ENCODE assay signal across 8 mouse cellular contexts in genomic region chr2:181602367-181602766, GRCm38 (mm10). TPM values are rescaled to one million over a fixed set of nuclear protein-coding genes. Genes with fewer than 3 reads are reported as not detected.
DNase-seq lines count a peak whose midpoint lies in the region; ATAC-seq and TF ChIP-seq lines count a peak whose summit lies in the region.

No protein-coding gene starts in this region.

- in situ Hi-C loops in CH12.LX (cut with MboI; ENCODE audit: low pct_ligation_motif_present, low pct_unique_long_range_greater_than_20kb, low sequenced_read_pairs) = no loop called here

- TF ChIP-seq CTCF in CH12.LX (conservative IDR thresholded peaks at IDR 0.05 in 1 of 2, IDR thresholded peaks at IDR 0.05 in 1 of 2; ENCODE audit: low read depth in 2 of 2, low read length in 2 of 2) = no peak
- no peak for TF ChIP-seq CTCF in liver, embryonic 14.5 days (IDR thresholded peaks at IDR 0.05; ENCODE audit: low read depth)

- no peak overlapping the region for H3K27ac ChIP-seq in heart, embryonic 12.5 days (ENCODE audit: poor library complexity, severe bottlenecking)
- H3K27ac ChIP-seq in CH12.LX (ENCODE audit: insufficient read depth, low read depth) = no peak overlapping the region
- H3K27ac ChIP-seq in forebrain, embryonic 15.5 days (replicated peaks) = no peak overlapping the region
- H3K27ac ChIP-seq in liver, embryonic 14.5 days = no peak overlapping the region

- 66% methylated on average over 4 of the region's 4 CpGs for WGBS in heart, embryonic 12.5 days
- 77% methylated on average over 4 of the region's 4 CpGs for WGBS in forebrain, embryonic 15.5 days
- 42% methylated on average over 4 of the region's 4 CpGs for WGBS in liver, embryonic 14.5 days (ENCODE audit: insufficient replicate concordance)

- no peak for TF ChIP-seq POLR2A in CH12.LX (IDR thresholded peaks at IDR 0.05; ENCODE audit: low read depth, low read length)

- no peak for ATAC-seq in heart, embryonic 12.5 days (ENCODE audit: insufficient number of reproducible peaks, low FRiP score)
- ATAC-seq in forebrain, embryonic 15.5 days (replicated peaks) = no peak
- ATAC-seq in liver, embryonic 14.5 days (ENCODE audit: insufficient read depth) = no peak

- no peak for TF ChIP-seq EP300 in CH12.LX (IDR thresholded peaks at IDR 0.05; ENCODE audit: low read length)
- TF ChIP-seq EP300 in liver, embryonic 14.5 days (IDR thresholded peaks at IDR 0.05; ENCODE audit: low read depth) = no peak

- H3K27me3 ChIP-seq in heart, embryonic 12.5 days (replicated peaks) = no peaks in the 10 kb centered on the region
- H3K27me3 ChIP-seq in CH12.LX (replicated peaks) = peaks cover 16% of the 10 kb centered on the region
- H3K27me3 ChIP-seq in forebrain, embryonic 15.5 days = no peaks in the 10 kb centered on the region
- H3K27me3 ChIP-seq in liver, embryonic 14.5 days (ENCODE audit: control insufficient read depth, insufficient read depth, low read length) = peaks cover 14% of the 10 kb centered on the region

- H3K4me2 ChIP-seq in heart, embryonic 12.5 days = peak overlapping the region; percentile 80
- H3K4me2 ChIP-seq in CH12.LX (ENCODE audit: insufficient read depth, low read depth, poor library complexity, severe bottlenecking) = peak overlapping the region; percentile 95; the same call in 1 of the 2 replicates
- H3K4me2 ChIP-seq in forebrain, embryonic 15.5 days (replicated peaks) = peak overlapping the region; percentile 66; the same call in 1 of the 2 replicates
- peak overlapping the region; percentile 94 for H3K4me2 ChIP-seq in liver, embryonic 14.5 days (ENCODE audit: low read depth)

- intact Hi-C loops in heart, postnatal 10 days (cut with DNase I) = loop anchor here (10.0 kb wide), 1 partner anchor 262 kb away; the partner anchor contains the start of gene Polr3k

- no peak for DNase-seq in heart, postnatal 10 days
- DNase-seq in CH12.LX (ENCODE audit: extremely low read depth) = no peak
- no peak for DNase-seq in liver, embryonic 14.5 days (ENCODE audit: low read depth in 3 of 3, low spot score in 3 of 3)
- no peak for DNase-seq in ovary, postnatal 10 days (ENCODE audit: low spot score)
- no peak for DNase-seq in spleen, postnatal 4 days (ENCODE audit: low spot score in 2 of 2)
- no peak for DNase-seq in layer of hippocampus, postnatal 25 days (ENCODE audit: extremely low spot score in 1 of 2, low spot score in 1 of 2)

- H3K9me3 ChIP-seq in heart, embryonic 12.5 days (replicated peaks) = no peaks in the 10 kb centered on the region
- no peaks in the 10 kb centered on the region for H3K9me3 ChIP-seq in CH12.LX (replicated peaks; ENCODE audit: low read length)
- H3K9me3 ChIP-seq in forebrain, embryonic 15.5 days = no peaks in the 10 kb centered on the region
- no peaks in the 10 kb centered on the region for H3K9me3 ChIP-seq in liver, embryonic 14.5 days (ENCODE audit: control insufficient read depth, low read length)

- dilution Hi-C loops in CH12.LX (cut with MboI; ENCODE audit: extremely low pct_ligation_motif_present, extremely low pct_unique_long_range_greater_than_20kb, low sequenced_read_pairs) = no loop called here

- peak overlapping the region; percentile 94 for H3K4me3 ChIP-seq in heart, embryonic 12.5 days
- no peak overlapping the region for H3K4me3 ChIP-seq in CH12.LX (replicated peaks in 1 of 3; ENCODE audit: low read depth in 2 of 3, low read length in 2 of 3, poor library complexity in 1 of 3)
- H3K4me3 ChIP-seq in forebrain, embryonic 15.5 days = no peak overlapping the region; the same call in 1 of the 2 replicates
- H3K4me3 ChIP-seq in liver, embryonic 14.5 days (ENCODE audit: insufficient read depth in 1 of 2, low read depth in 2 of 2, low read length in 2 of 2) = peak overlapping the region in 1 of 2 experiments; percentile 89; a peak in 2 of 4 replicates

- peaks cover 17% of the 10 kb centered on the region for H3K79me2 ChIP-seq in CH12.LX (replicated peaks; ENCODE audit: control insufficient read depth, extremely low read depth, insufficient read depth, poor library complexity, severe bottlenecking)

- H3K9ac ChIP-seq in heart, embryonic 12.5 days = peak overlapping the region; percentile 94; the same call in 1 of the 2 replicates
- H3K9ac ChIP-seq in CH12.LX (ENCODE audit: insufficient read depth, low read depth) = peak overlapping the region; percentile 91
- H3K9ac ChIP-seq in forebrain, embryonic 15.5 days (replicated peaks) = 0 out of 2 replicates have a peak overlapping the region, but pooled peaks have one; percentile 83
- H3K9ac ChIP-seq in liver, embryonic 14.5 days (replicated peaks) = peak overlapping the region; percentile 89; the same call in 1 of the 2 replicates

- TF ChIP-seq RAD21 in CH12.LX (IDR thresholded peaks at IDR 0.05; ENCODE audit: low read depth, low read length) = no peak

- peaks cover 14% of the 10 kb centered on the region for H3K4me1 ChIP-seq in heart, embryonic 12.5 days (replicated peaks)
- peaks cover 7 to 35% of the 10 kb centered on the region in 2 experiments; a peak in 3 of 4 replicates for H3K4me1 ChIP-seq in CH12.LX (ENCODE audit: control insufficient read depth in 1 of 2, insufficient read depth in 2 of 2)
- H3K4me1 ChIP-seq in forebrain, embryonic 15.5 days = peaks cover 41% of the 10 kb centered on the region
- peaks cover 14 to 21% of the 10 kb centered on the region in 2 experiments; a peak in 3 of 4 replicates for H3K4me1 ChIP-seq in liver, embryonic 14.5 days (replicated peaks; ENCODE audit: control insufficient read depth in 2 of 2, insufficient read depth in 2 of 2, low read length in 1 of 2)

- H3K36me3 ChIP-seq in heart, embryonic 12.5 days = peaks cover 4% of the 10 kb centered on the region; the same call in 1 of the 2 replicates
- peaks cover 0 to 12% of the 10 kb centered on the region in 2 experiments for H3K36me3 ChIP-seq in CH12.LX (replicated peaks in 1 of 2; ENCODE audit: control insufficient read depth in 1 of 2, insufficient read depth in 1 of 2, low read length in 1 of 2)
- H3K36me3 ChIP-seq in forebrain, embryonic 15.5 days = no peaks in the 10 kb centered on the region
- no peaks in the 10 kb centered on the region for H3K36me3 ChIP-seq in liver, embryonic 14.5 days (replicated peaks; ENCODE audit: control insufficient read depth, insufficient read depth, low read depth)

RNA-seq across cellular contexts. Expression of gene Samd10, which starts 3.4 kb away (rescaled TPM):
- 12.4 and 13.4 TPM in 2 replicates for polyA plus RNA-seq in heart, embryonic 12.5 days (2016; fragmentation: Nextera tagmentation; extraction: Ambion mirVana)
- total RNA-seq in heart, postnatal 10 days (2021) = 1 to 10 TPM; 2.7 to 3.2 TPM
- total RNA-seq in CH12.LX (2012; rRNA removed) = 2.7 and 3.8 TPM in 2 replicates
- 0.32 TPM in 1 of 2 replicates, not detected in the other for total RNA-seq in CH12.LX (2014; rRNA removed)
- 0.38 and 0.66 TPM in 2 replicates for polyA plus RNA-seq in CH12.LX (2012; ENCODE audit: insufficient read length, low read depth)
- polyA plus RNA-seq in forebrain, embryonic 15.5 days (2015; fragmentation: Nextera tagmentation; extraction: Ambion mirVana) = 110 and 112 TPM in 2 replicates
- 1.6 TPM in 2 replicates for polyA plus RNA-seq in liver, embryonic 14.5 days (2012; rRNA removed)
- polyA plus RNA-seq in liver, embryonic 14.5 days (2014; fragmentation: Nextera tagmentation; extraction: Ambion mirVana) = 1.5 TPM in 2 replicates
- total RNA-seq in layer of hippocampus, postnatal 25 days (2021) = 10 to 100 TPM; 11.7 to 14.2 TPM

RNA-seq across cellular contexts. Expression of gene Zfp512b, which starts 9.8 kb away (rescaled TPM):
- polyA plus RNA-seq in heart, embryonic 12.5 days (2016; fragmentation: Nextera tagmentation; extraction: Ambion mirVana) = 44.8 and 46.1 TPM in 2 replicates
- 10 to 100 TPM; 31.2 to 39.5 TPM for total RNA-seq in heart, postnatal 10 days (2021)
- total RNA-seq in CH12.LX (2012; rRNA removed) (16.6 and 18.1 TPM in 2 replicates), CH12.LX (2014; rRNA removed) (11.0 TPM in 2 replicates)
- 26.8 and 27.1 TPM in 2 replicates for polyA plus RNA-seq in CH12.LX (2012; ENCODE audit: insufficient read length, low read depth)
- 76.5 and 83.7 TPM in 2 replicates for polyA plus RNA-seq in forebrain, embryonic 15.5 days (2015; fragmentation: Nextera tagmentation; extraction: Ambion mirVana)
- 8.8 and 9.5 TPM in 2 replicates for polyA plus RNA-seq in liver, embryonic 14.5 days (2012; rRNA removed)
- polyA plus RNA-seq in liver, embryonic 14.5 days (2014; fragmentation: Nextera tagmentation; extraction: Ambion mirVana) = 4.4 and 6.5 TPM in 2 replicates
- total RNA-seq in layer of hippocampus, postnatal 25 days (2021) = 100 to 1,000 TPM in 1 of 2 experiments, 10 to 100 TPM in 1; 82.8 to 114 TPM

RNA-seq across cellular contexts. Expression of gene Prpf6, which starts 10.7 kb away (rescaled TPM):
- 46.8 and 48.8 TPM in 2 replicates for polyA plus RNA-seq in heart, embryonic 12.5 days (2016; fragmentation: Nextera tagmentation; extraction: Ambion mirVana)
- total RNA-seq in heart, postnatal 10 days (2021) = 10 to 100 TPM; 37.0 to 41.1 TPM
- 48.1 and 52.7 TPM in 2 replicates for total RNA-seq in CH12.LX (2012; rRNA removed)
- total RNA-seq in CH12.LX (2014; rRNA removed) = 28.3 and 28.8 TPM in 2 replicates
- 53.8 and 62.4 TPM in 2 replicates for polyA plus RNA-seq in CH12.LX (2012; ENCODE audit: insufficient read length, low read depth)
- 72.1 and 75.4 TPM in 2 replicates for polyA plus RNA-seq in forebrain, embryonic 15.5 days (2015; fragmentation: Nextera tagmentation; extraction: Ambion mirVana)
- polyA plus RNA-seq in liver, embryonic 14.5 days (2012; rRNA removed) = 9.5 and 15.7 TPM in 2 replicates
- polyA plus RNA-seq in liver, embryonic 14.5 days (2014; fragmentation: Nextera tagmentation; extraction: Ambion mirVana) = 22.3 and 25.9 TPM in 2 replicates
- 10 to 100 TPM; 57.9 to 58.8 TPM for total RNA-seq in layer of hippocampus, postnatal 25 days (2021)

RNA-seq across cellular contexts. Expression of gene Uckl1, which starts 17.7 kb away (rescaled TPM):
- polyA plus RNA-seq in heart, embryonic 12.5 days (2016; fragmentation: Nextera tagmentation; extraction: Ambion mirVana) = 64.2 and 65.3 TPM in 2 replicates
- total RNA-seq in heart, postnatal 10 days (2021) = 10 to 100 TPM; 43.3 to 47.1 TPM
- total RNA-seq in CH12.LX (2012; rRNA removed) = 20.3 and 31.9 TPM in 2 replicates
- 18.6 and 18.7 TPM in 2 replicates for total RNA-seq in CH12.LX (2014; rRNA removed)
- 16.0 and 18.0 TPM in 2 replicates for polyA plus RNA-seq in CH12.LX (2012; ENCODE audit: insufficient read length, low read depth)
- polyA plus RNA-seq in forebrain, embryonic 15.5 days (2015; fragmentation: Nextera tagmentation; extraction: Ambion mirVana) = 61.0 and 63.8 TPM in 2 replicates
- polyA plus RNA-seq in liver, embryonic 14.5 days (2012; rRNA removed) = 30.8 and 33.3 TPM in 2 replicates
- 18.7 and 21.6 TPM in 2 replicates for polyA plus RNA-seq in liver, embryonic 14.5 days (2014; fragmentation: Nextera tagmentation; extraction: Ambion mirVana)
- 10 to 100 TPM; 53.3 to 73.1 TPM for total RNA-seq in layer of hippocampus, postnatal 25 days (2021)

RNA-seq across cellular contexts. Expression of gene Gm29797, which starts 54.5 kb away (rescaled TPM):
- not detected in 2 replicates for polyA plus RNA-seq in heart, embryonic 12.5 days (2016; fragmentation: Nextera tagmentation; extraction: Ambion mirVana)
- total RNA-seq in heart, postnatal 10 days (2021) = not detected
- total RNA-seq in CH12.LX (2012; rRNA removed) (0.25 and 0.34 TPM in 2 replicates), CH12.LX (2014; rRNA removed) (not detected in 2 replicates)
- not detected in 2 replicates for polyA plus RNA-seq in CH12.LX (2012; ENCODE audit: insufficient read length, low read depth)
- polyA plus RNA-seq in forebrain, embryonic 15.5 days (2015; fragmentation: Nextera tagmentation; extraction: Ambion mirVana) = 0.26 TPM in 1 of 2 replicates, not detected in the other
- polyA plus RNA-seq in liver, embryonic 14.5 days (2012; rRNA removed) = 0.08 and 0.09 TPM in 2 replicates
- polyA plus RNA-seq in liver, embryonic 14.5 days (2014; fragmentation: Nextera tagmentation; extraction: Ambion mirVana) = 0.14 TPM in 1 of 2 replicates, not detected in the other
- total RNA-seq in layer of hippocampus, postnatal 25 days (2021) = 1 to 10 TPM in 1 of 2 experiments, under 1 TPM in 1; 0.49 to 1.0 TPM
